18 mouse cellular contexts compared by ENCODE assay signal in genomic region chrX:70006113-70006512, GRCm38 (mm10).
"Had no signal": no experiment of that assay in that cellular context is flagged by ENCODE, and none has a peak within 500 bp of the region (broad histone marks: within the 10 kb centered on the region; RNA-seq: fewer than 3 reads in every experiment).

No protein-coding gene starts in this region.

- H3K36me3 ChIP-seq: intestine, embryonic 15.5 days; liver, embryonic 13.5 days; midbrain, embryonic 12.5 days; midbrain, embryonic 15.5 days; neural tube, embryonic 12.5 days; neural tube, embryonic 15.5 days; stomach, embryonic 15.5 days had no signal

- H3K9me3 ChIP-seq: intestine, embryonic 15.5 days; liver, embryonic 13.5 days; midbrain, embryonic 12.5 days; midbrain, embryonic 15.5 days; neural tube, embryonic 12.5 days; neural tube, embryonic 15.5 days; stomach, embryonic 15.5 days had no signal

- H3K4me2 ChIP-seq: intestine, embryonic 15.5 days; liver, embryonic 13.5 days; midbrain, embryonic 12.5 days; midbrain, embryonic 15.5 days; neural tube, embryonic 12.5 days; neural tube, embryonic 15.5 days; stomach, embryonic 15.5 days had no signal

- H3K27me3 ChIP-seq: intestine, embryonic 15.5 days; liver, embryonic 13.5 days; midbrain, embryonic 12.5 days; midbrain, embryonic 15.5 days; neural tube, embryonic 12.5 days; neural tube, embryonic 15.5 days; stomach, embryonic 15.5 days had no signal

- H3K4me3 ChIP-seq: intestine, embryonic 15.5 days; layer of hippocampus, adult 2 months; liver, embryonic 13.5 days; midbrain, embryonic 12.5 days; midbrain, embryonic 15.5 days; neural tube, embryonic 12.5 days; neural tube, embryonic 15.5 days; stomach, embryonic 15.5 days had no signal

- H3K4me1 ChIP-seq: intestine, embryonic 15.5 days; liver, embryonic 13.5 days; midbrain, embryonic 12.5 days; midbrain, embryonic 15.5 days; neural tube, embryonic 12.5 days; neural tube, embryonic 15.5 days; stomach, embryonic 15.5 days had no signal

- H3K27ac ChIP-seq: intestine, embryonic 15.5 days; layer of hippocampus, adult 2 months; liver, embryonic 13.5 days; midbrain, embryonic 12.5 days; midbrain, embryonic 15.5 days; neural tube, embryonic 12.5 days; neural tube, embryonic 15.5 days; stomach, embryonic 15.5 days had no signal

- ATAC-seq: intestine, embryonic 15.5 days; midbrain, embryonic 15.5 days had no signal

- H3K9ac ChIP-seq: intestine, embryonic 15.5 days; liver, embryonic 13.5 days; midbrain, embryonic 12.5 days; midbrain, embryonic 15.5 days; neural tube, embryonic 12.5 days; neural tube, embryonic 15.5 days; stomach, embryonic 15.5 days had no signal

- DNase-seq: kidney, adult 8-10 months; kidney, postnatal 25 days; layer of hippocampus, adult 9-11 months; liver, embryonic 13.5 days; lung, adult 2 months; lung, postnatal 14 days; lung, postnatal 4 days; right cerebral cortex, adult 18-20 months; right cerebral cortex, postnatal 25 days; spleen, adult 18-20 months; thymus, postnatal 25 days had no signal
